Mouse (Mus musculus): ENCODE data around the gene 4930556J24Rik. TPM values are rescaled to one million over a fixed set of nuclear protein-coding genes. Genes with fewer than 3 reads are reported as not detected.
"Not testable (repeated sequence)": the region's sequence is repeated elsewhere in the genome, so short reads cannot be mapped to it uniquely, and the experiment has no call there.

Gene 4930556J24Rik
- polyA plus RNA-seq, 1 experiment, result 0.34 TPM

GRCm38 (mm10) chr11:3912875-3913271, 63.7 kb downstream of the 4930556J24Rik start:
- Histone ChIP-seq H3K36me3 (ENCODE audit: control insufficient read depth, insufficient read depth, low read length) (no peaks in the 10 kb centered on the region; the same call in 1 of the 2 replicates), H3K27ac (ENCODE audit: insufficient read depth, low read depth, low read length) (peak overlapping the region; percentile 54), H3K4me3 (ENCODE audit: insufficient read depth, low read depth, low read length) (peak overlapping the region; percentile 70), H3K27me3 (replicated peaks; ENCODE audit: control insufficient read depth, insufficient read depth, low read length) (no peaks in the 10 kb centered on the region), H3K4me1 (ENCODE audit: control insufficient read depth, insufficient read depth, low read length) (peaks cover 8% of the 10 kb centered on the region; the same call in 1 of the 2 replicates)
- TF ChIP-seq CTCF (conservative IDR thresholded peaks at IDR 0.05; ENCODE audit: insufficient read depth, insufficient read length, low read depth, low read length), result no peak
- no peak for TF ChIP-seq POLR2A (IDR thresholded peaks at IDR 0.05; ENCODE audit: low read depth, low read length)
- 9% methylated on average over 16 of the region's 16 CpGs for WGBS
- DNase-seq, result no peak

- H3K27ac ChIP-seq (ENCODE audit: insufficient read depth, low read depth, low read length), result no peak overlapping the region
- DNase-seq, result no peak
- H3K27me3 ChIP-seq (replicated peaks; ENCODE audit: control insufficient read depth, insufficient read depth, low read length), result no peaks in the 10 kb centered on the region
- no peaks in the 10 kb centered on the region for H3K36me3 ChIP-seq (ENCODE audit: control insufficient read depth, insufficient read depth, low read length)
- no peak for TF ChIP-seq CTCF (conservative IDR thresholded peaks at IDR 0.05; ENCODE audit: insufficient read depth, insufficient read length, low read depth, low read length)
- TF ChIP-seq POLR2A (IDR thresholded peaks at IDR 0.05; ENCODE audit: low read depth, low read length), result no peak
- H3K4me3 ChIP-seq (ENCODE audit: insufficient read depth, low read depth, low read length), result peak overlapping the region; percentile 70
- H3K4me1 ChIP-seq (ENCODE audit: control insufficient read depth, insufficient read depth, low read length), result peaks cover 8% of the 10 kb centered on the region; the same call in 1 of the 2 replicates
- WGBS, result 46% methylated on average over 19 of the region's 19 CpGs
These were observed 64.3 kb downstream of the 4930556J24Rik start for GRCm38 (mm10) chr11:3912100-3912874.

GRCm38 (mm10) chr11:3911440-3911839, 65.1 kb downstream of the 4930556J24Rik start:
- H3K36me3 ChIP-seq (ENCODE audit: control insufficient read depth, insufficient read depth, low read length); H3K27ac ChIP-seq (ENCODE audit: insufficient read depth, low read depth, low read length); DNase-seq; H3K4me3 ChIP-seq (ENCODE audit: insufficient read depth, low read depth, low read length); H3K4me1 ChIP-seq (ENCODE audit: control insufficient read depth, insufficient read depth, low read length); H3K27me3 ChIP-seq (replicated peaks; ENCODE audit: control insufficient read depth, insufficient read depth, low read length): not testable (repeated sequence)
- WGBS, result 84% methylated on average over 6 of the region's 6 CpGs

- no peak overlapping the region; the same call in 1 of the 2 replicates for H3K4me3 ChIP-seq (ENCODE audit: insufficient read depth, low read depth, low read length)
- no peak overlapping the region for H3K27ac ChIP-seq (ENCODE audit: insufficient read depth, low read depth, low read length)
- WGBS, result 45% methylated on average over 5 of the region's 5 CpGs
- H3K4me1 ChIP-seq (ENCODE audit: control insufficient read depth, insufficient read depth, low read length), result peaks cover 8% of the 10 kb centered on the region; the same call in 1 of the 2 replicates
- H3K36me3 ChIP-seq (ENCODE audit: control insufficient read depth, insufficient read depth, low read length), result no peaks in the 10 kb centered on the region
- peak; percentile 39 for DNase-seq
- no peaks in the 10 kb centered on the region for H3K27me3 ChIP-seq (replicated peaks; ENCODE audit: control insufficient read depth, insufficient read depth, low read length)
- TF ChIP-seq CTCF (conservative IDR thresholded peaks at IDR 0.05; ENCODE audit: insufficient read depth, insufficient read length, low read depth, low read length) (no peak), POLR2A (IDR thresholded peaks at IDR 0.05; ENCODE audit: low read depth, low read length) (no peak)
These were observed 65.9 kb downstream of the 4930556J24Rik start for GRCm38 (mm10) chr11:3910513-3911310.

- WGBS, result 90% methylated on average over 4 of the region's 4 CpGs
These were observed 67.3 kb downstream of the 4930556J24Rik start for GRCm38 (mm10) chr11:3909236-3909635.

GRCm38 (mm10) chr11:3905446-3905845, 71.1 kb downstream of the 4930556J24Rik start:
- no peak overlapping the region for H3K27ac ChIP-seq (ENCODE audit: insufficient read depth, low read depth, low read length)
- WGBS, result 100% methylated on average over 1 of the region's 1 CpGs
- H3K27me3 ChIP-seq (replicated peaks; ENCODE audit: control insufficient read depth, insufficient read depth, low read length), result no peaks in the 10 kb centered on the region
- peaks cover 6% of the 10 kb centered on the region; the same call in 1 of the 2 replicates for H3K4me1 ChIP-seq (ENCODE audit: control insufficient read depth, insufficient read depth, low read length)
- TF ChIP-seq CTCF (conservative IDR thresholded peaks at IDR 0.05; ENCODE audit: insufficient read depth, insufficient read length, low read depth, low read length) (no peak), POLR2A (IDR thresholded peaks at IDR 0.05; ENCODE audit: low read depth, low read length) (no peak)
- H3K4me3 ChIP-seq (ENCODE audit: insufficient read depth, low read depth, low read length), result no peak overlapping the region
- DNase-seq, result no peak
- no peaks in the 10 kb centered on the region for H3K36me3 ChIP-seq (ENCODE audit: control insufficient read depth, insufficient read depth, low read length)

More at GRCm38 (mm10) chr11:3909236-3909635, 67.3 kb downstream of the 4930556J24Rik start:
- no peak overlapping the region for H3K4me3 ChIP-seq (ENCODE audit: insufficient read depth, low read depth, low read length)
- H3K36me3 ChIP-seq (ENCODE audit: control insufficient read depth, insufficient read depth, low read length), result no peaks in the 10 kb centered on the region
- H3K27me3 ChIP-seq (replicated peaks; ENCODE audit: control insufficient read depth, insufficient read depth, low read length), result no peaks in the 10 kb centered on the region
- peaks cover 8% of the 10 kb centered on the region; the same call in 1 of the 2 replicates for H3K4me1 ChIP-seq (ENCODE audit: control insufficient read depth, insufficient read depth, low read length)
- no peak overlapping the region for H3K27ac ChIP-seq (ENCODE audit: insufficient read depth, low read depth, low read length)
- TF ChIP-seq POLR2A (IDR thresholded peaks at IDR 0.05; ENCODE audit: low read depth, low read length) (no peak), CTCF (conservative IDR thresholded peaks at IDR 0.05; ENCODE audit: insufficient read depth, insufficient read length, low read depth, low read length) (no peak)
- no peak for DNase-seq

- no peaks in the 10 kb centered on the region for H3K27me3 ChIP-seq (replicated peaks; ENCODE audit: control insufficient read depth, insufficient read depth, low read length)
- peaks cover 6% of the 10 kb centered on the region; the same call in 1 of the 2 replicates for H3K4me1 ChIP-seq (ENCODE audit: control insufficient read depth, insufficient read depth, low read length)
- no peak for TF ChIP-seq POLR2A (IDR thresholded peaks at IDR 0.05; ENCODE audit: low read depth, low read length)
- TF ChIP-seq CTCF (conservative IDR thresholded peaks at IDR 0.05; ENCODE audit: insufficient read depth, insufficient read length, low read depth, low read length), result no peak
- no peaks in the 10 kb centered on the region for H3K36me3 ChIP-seq (ENCODE audit: control insufficient read depth, insufficient read depth, low read length)
- DNase-seq, result no peak
- 69% methylated on average over 6 of the region's 6 CpGs for WGBS
- no peak overlapping the region for H3K27ac ChIP-seq (ENCODE audit: insufficient read depth, low read depth, low read length)
- no peak overlapping the region for H3K4me3 ChIP-seq (ENCODE audit: insufficient read depth, low read depth, low read length)
These were observed 71.9 kb downstream of the 4930556J24Rik start for GRCm38 (mm10) chr11:3904673-3905072.
